Mouse (Mus musculus) liver, adult 2 months (tissue): ENCODE results near the gene Tanc1.

ENCODE experiments used
- CTCF ChIP-seq: fragments of 200-500 bp; IDR thresholded peaks from 2 replicates; pipeline ENCODE4 v1.5.1; 2011; ENCODE audit warnings: low read depth, low read length, control low read depth
- POLR2A ChIP-seq: fragments of 200-500 bp; IDR thresholded peaks from 2 replicates; pipeline ENCODE4 v1.6.1; 2011; ENCODE audit warnings: low read length, control low read depth; ENCODE audit not compliant: insufficient read depth; ENCODE audit errors: extremely low read depth

GRCm38 (mm10) chr2:59622514-59623139 is 10.8 kb downstream of the Tanc1 start:
- TF ChIP-seq CTCF (no peak), POLR2A (no peak)
